Mouse (Mus musculus) kidney, postnatal 10 days (tissue): ENCODE results near the gene Kiss1r.

Experiments
- DNase-seq: peaks from one replicate; pipeline ENCODE4 v3.0.0; 2021; ENCODE audit warnings: mixed read lengths

The Kiss1r gene

GRCm38 (mm10) chr10:79897316-79898245 lies 19.2 kb upstream of the Kiss1r start:
- DNase-seq: peak; percentile 52

GRCm38 (mm10) chr10:79900951-79901410 lies 15.8 kb upstream of the Kiss1r start:
- no peak for DNase-seq

- no peak for DNase-seq
Observed at GRCm38 (mm10) chr10:79906712-79907111, 10.1 kb upstream of the Kiss1r start.

GRCm38 (mm10) chr10:79907415-79907814 lies 9.4 kb upstream of the Kiss1r start:
- DNase-seq: no peak

- DNase-seq: peak; percentile 98
Observed at GRCm38 (mm10) chr10:79908167-79909091, 8.3 kb upstream of the Kiss1r start, which contains the start of gene Med16. Gene Med16, minus strand, starts transcription at chr10:79908923.

- peak; percentile 50 for DNase-seq
Observed at GRCm38 (mm10) chr10:79909092-79909922, 7.5 kb upstream of the Kiss1r start.

- no peak for DNase-seq
Observed at GRCm38 (mm10) chr10:79910556-79910955, 6.2 kb upstream of the Kiss1r start, which contains the start of gene Gm26602. Gene Gm26602, plus strand, starts transcription at chr10:79910856.

GRCm38 (mm10) chr10:79912412-79912811 lies 4.4 kb upstream of the Kiss1r start:
- no peak for DNase-seq

GRCm38 (mm10) chr10:79914131-79914947 lies 2.4 kb upstream of the Kiss1r start:
- DNase-seq: no peak

GRCm38 (mm10) chr10:79914948-79915596 lies 1.7 kb upstream of the Kiss1r start:
- DNase-seq: no peak

- no peak for DNase-seq
Observed at GRCm38 (mm10) chr10:79916081-79916480, 690 bp upstream of the Kiss1r start.

GRCm38 (mm10) chr10:79917532-79918100 lies 845 bp downstream of the Kiss1r start:
- DNase-seq: no peak

- DNase-seq: peak; percentile 69
Observed at GRCm38 (mm10) chr10:79918231-79919078, 1.7 kb downstream of the Kiss1r start.

GRCm38 (mm10) chr10:79919251-79919849 lies 2.6 kb downstream of the Kiss1r start:
- peak; percentile 64 for DNase-seq

- DNase-seq: no peak
Observed at GRCm38 (mm10) chr10:79920056-79920890, 3.5 kb downstream of the Kiss1r start.

GRCm38 (mm10) chr10:79920958-79921535 lies 4.3 kb downstream of the Kiss1r start, which contains the start of gene R3hdm4:
Gene R3hdm4, minus strand, starts transcription at chr10:79921208.
- no peak for DNase-seq

- peak; percentile 43 for DNase-seq
Observed at GRCm38 (mm10) chr10:79921572-79921971, 4.8 kb downstream of the Kiss1r start.
